Mouse (Mus musculus) thymus, adult 18-20 months (tissue): ENCODE measurements around the gene Prnp.
A peak's percentile ranks its signal among the peaks of the same experiment; 100 is the strongest.

Experiments
- DNase-seq, 2 experiments: peaks; one replicate each; pipeline ENCODE4 v3.0.0; 2022; ENCODE audit warnings: mixed read lengths in 2 of 2

Gene Prnp

DNA sequence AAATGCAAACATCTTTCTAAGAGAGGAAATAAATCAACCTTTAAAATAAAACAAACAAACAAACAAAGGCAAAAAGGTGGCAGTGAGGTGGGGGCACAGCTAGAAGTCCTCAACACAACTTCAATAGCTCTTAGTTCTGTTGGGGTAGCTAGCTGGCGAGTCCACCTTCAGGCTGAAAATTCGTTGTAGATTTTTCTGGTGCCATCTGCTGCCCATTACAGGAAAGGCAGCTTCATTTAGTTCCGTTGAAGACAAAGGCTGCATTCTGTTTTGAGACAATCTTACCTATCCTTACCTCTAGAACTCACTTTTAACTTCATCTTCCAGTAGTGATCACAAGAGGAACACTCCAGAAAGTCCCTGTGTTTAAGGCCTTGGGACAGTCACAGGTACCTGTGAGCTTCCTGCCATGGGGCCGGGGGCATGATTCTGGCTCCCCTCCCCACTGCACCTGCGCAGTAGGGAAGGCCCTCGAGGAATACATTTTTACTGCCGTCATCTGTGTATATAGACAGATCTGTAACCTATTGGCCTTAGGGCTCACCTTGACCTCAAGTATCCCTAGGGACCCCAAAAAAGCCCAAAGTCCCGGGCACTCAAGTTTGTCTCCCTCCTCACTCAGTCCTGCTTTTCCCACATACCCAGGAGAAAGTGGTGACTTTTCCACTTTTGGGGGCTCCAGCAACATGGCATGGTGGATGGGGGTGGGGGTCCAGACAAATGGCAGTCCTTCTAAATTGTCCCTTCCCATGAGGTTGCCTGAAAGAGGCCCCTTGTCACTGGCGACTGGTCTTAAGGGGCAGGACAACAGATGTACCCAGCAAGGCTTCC is 40.3 kb downstream of the Prnp start:
- DNase-seq: peak in 1 of 2 experiments; percentile 6

DNA sequence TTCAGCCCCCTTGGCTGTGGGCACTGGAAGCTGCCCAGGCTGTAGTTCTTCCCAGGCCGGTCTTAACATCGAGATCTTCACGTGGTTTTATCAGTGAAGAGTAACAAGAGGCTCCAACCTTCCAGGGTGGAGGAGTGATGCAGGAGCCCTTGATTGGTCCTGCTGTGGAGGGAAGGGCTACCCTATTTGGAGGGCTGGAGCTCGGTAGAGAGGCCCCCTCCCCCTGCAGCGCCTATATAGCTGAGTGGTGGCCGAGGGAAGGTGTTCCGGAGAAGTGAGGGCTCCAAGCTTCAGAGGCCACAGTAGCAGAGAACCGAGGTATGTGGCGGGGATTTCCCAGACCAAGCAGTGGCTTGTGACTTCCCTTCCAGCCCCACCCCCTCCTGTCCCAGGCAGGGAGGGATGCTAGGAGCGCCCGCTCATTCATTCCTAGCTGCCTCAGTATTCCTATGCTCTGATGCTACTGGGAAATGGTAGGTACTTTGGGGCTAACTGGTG is 40.9 kb downstream of the Prnp start, which contains the start of gene Prnd:
TSS of gene Prnd (plus strand) at position 264 of the 498 bp plus-strand sequence.
- DNase-seq: peak in 1 of 2 experiments; percentile 5

DNA sequence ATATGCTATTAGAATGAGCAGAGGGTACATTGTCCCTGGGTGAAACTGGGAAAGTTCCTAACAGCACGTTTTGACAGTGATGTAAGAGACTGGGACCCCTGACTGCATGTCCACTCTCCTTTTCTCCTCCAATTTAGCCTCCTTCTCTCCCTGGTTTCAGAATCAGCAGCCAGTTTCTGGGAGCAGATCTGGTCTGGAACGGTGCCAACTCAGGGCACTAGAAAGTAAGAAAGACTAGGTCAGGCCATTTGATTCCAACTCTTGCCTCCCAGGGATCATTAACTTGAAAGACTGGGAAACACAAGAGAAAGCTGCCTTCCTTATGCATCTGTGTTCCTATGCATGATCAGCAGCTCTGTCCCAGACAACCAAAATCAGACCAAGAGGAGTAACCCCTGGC is 42.7 kb downstream of the Prnp start:
- DNase-seq: no peak

GRCm38 (mm10) chr2:131952961-131953538 is 43.3 kb downstream of the Prnp start:
- DNase-seq: no peak

- DNase-seq: no peak
These were observed 44.0 kb downstream of the Prnp start for GRCm38 (mm10) chr2:131953711-131954110.

DNA sequence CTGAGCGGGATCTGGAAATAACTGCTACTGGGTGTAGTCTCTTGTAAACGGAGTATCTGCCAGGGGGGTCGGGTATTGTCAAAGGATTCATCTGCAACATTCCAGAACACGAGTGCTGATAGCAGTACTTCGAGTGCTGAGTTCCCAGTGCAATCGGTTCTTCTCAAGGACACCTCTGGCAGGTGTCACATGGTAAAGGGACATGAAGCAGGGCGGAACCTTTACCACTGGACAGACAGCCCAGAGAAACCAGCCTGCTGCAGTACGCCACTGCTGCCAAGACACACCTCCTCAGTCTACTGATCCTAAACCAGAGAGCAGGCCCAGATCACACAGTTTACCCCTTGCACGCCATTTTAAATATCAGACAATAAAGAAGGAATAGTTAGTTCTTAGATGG is 45.1 kb downstream of the Prnp start:
- DNase-seq: no peak

DNA sequence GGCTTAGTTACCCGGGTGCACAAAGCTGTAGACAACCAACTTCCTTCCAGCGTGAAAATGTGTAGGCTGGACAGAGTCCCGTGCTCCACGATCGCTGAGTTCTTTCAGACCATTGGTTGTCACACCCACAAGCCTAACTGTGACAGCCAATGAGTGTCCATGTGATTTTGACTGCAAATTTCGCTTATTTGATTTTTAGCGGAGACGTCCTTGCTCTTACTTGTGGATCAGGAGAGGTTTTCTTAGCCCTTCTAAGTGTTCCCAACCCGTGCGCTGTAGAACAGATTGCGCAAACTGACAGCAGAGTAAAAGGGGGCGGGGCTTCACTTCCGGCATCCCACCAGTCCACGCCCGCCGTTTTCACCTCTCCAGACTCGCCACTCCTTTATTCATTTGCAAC is 45.5 kb downstream of the Prnp start:
- peak in 1 of 2 experiments; percentile 27 for DNase-seq

- DNase-seq: no peak
These were observed 46.9 kb downstream of the Prnp start for GRCm38 (mm10) chr2:131956336-131957256.

GRCm38 (mm10) chr2:131957731-131958222 is 48.0 kb downstream of the Prnp start:
- DNase-seq: no peak

DNA sequence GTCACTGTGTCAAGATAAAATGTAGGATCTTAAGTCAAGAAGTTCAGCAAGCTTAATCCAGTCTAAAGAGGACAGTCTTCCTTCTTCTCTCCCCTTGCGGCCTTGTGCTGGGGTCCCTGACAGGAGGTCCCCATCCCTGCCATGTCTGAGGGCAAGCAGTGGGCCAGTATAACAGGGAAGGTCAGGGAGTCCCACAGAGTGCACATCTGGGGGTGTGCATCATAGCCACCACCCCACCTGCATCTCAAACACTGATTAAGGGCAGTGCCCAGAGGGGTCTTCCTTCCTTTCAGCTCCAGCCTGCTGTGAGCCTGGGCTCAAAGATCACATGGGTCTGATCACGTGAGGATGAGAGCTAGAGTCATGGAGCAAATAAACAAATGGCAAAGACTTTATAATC is 51.9 kb downstream of the Prnp start:
- no peak for DNase-seq

DNA sequence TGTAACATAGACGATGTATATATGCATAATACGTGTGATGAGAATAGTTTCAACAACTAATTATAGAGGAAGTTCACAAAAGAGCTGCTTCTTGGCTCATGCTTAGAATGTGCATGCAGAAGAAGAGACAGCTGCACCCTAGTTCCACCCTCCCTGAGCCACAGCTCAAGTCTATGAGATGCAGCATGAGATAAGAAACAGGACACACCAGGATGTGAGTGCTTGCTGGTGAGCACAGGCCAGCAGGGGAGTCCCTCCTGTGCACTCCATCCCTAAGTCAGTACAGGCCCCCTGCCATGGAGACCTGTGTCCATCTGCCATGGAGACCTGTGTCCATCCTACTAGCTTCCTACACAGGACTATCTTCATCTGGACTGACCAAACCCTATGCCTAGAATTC is 60.9 kb downstream of the Prnp start:
- DNase-seq: no peak

DNA sequence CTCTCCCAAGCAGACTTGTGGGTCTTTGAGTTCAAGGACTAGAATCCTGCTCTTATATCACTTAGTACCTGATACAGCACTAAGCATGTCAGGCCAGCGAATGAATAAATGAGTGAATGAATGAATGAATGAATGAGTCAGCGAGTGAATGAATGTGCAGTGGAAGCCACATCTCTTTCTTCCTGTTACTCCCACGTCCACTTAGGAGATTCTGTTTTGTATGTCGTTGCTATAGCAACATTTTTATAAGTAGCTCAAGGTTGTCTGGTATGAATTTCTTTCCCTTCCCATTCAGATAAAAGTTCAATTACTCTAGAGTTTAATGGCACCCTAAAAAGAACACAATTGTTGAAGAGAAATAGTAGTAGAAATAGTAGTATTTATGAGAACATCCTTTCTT is 61.4 kb downstream of the Prnp start:
- no peak for DNase-seq

- DNase-seq: no peak
These were observed 66.9 kb downstream of the Prnp start for GRCm38 (mm10) chr2:131976663-131977062.

- no peak for DNase-seq
These were observed 71.1 kb downstream of the Prnp start for GRCm38 (mm10) chr2:131980866-131981265.

DNA sequence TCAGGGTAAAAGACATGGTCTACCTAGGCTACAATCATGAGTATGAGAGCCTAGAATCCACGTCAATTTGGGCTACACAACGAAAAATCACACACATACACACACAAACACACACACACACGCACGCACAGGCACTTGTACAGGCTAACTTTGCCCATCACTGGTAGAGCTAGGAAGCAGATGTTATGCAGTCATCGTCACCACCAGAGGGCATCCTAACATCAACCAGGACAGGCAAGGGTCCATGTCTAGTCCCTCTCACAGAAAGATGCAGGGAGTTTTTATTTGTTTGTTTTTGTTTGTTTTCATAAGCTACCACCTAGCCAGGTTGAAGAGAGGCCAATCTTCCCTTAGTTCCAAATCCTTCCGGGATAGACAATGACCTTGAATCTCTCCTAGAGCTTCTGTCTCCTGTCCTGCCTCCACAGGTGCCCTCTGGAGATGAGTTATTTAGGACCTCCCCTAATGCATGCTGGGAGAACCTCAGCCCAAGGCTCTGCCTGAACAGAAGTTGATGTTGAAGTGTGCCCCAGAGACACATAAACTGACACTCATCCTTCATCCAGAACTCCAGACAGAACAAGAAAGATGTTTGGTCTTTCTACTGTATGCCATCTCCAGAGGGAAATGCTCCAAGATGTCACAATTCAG is 72.9 kb downstream of the Prnp start:
- DNase-seq: no peak

- DNase-seq: no peak
These were observed 78.2 kb downstream of the Prnp start for GRCm38 (mm10) chr2:131987950-131988349.
